ENCODE assay signal across 25 mouse cellular contexts in genomic region chr9:110234962-110235361, GRCm38 (mm10). TPM values are rescaled to one million over a fixed set of nuclear protein-coding genes. Genes with fewer than 3 reads are reported as not detected.
A peak's percentile ranks its signal among the peaks of the same experiment; 100 is the strongest.
DNase-seq lines count a peak whose midpoint lies in the region; ATAC-seq and TF ChIP-seq lines count a peak whose summit lies in the region.
"Had no signal": no experiment of that assay in that cellular context is flagged by ENCODE, and none has a peak within 500 bp of the region (broad histone marks: within the 10 kb centered on the region; RNA-seq: fewer than 3 reads in every experiment).

No protein-coding gene starts in this region.

- H3K4me3 ChIP-seq in liver, embryonic 11.5 days (ENCODE audit: low read depth, low read length) = no peak overlapping the region
- H3K4me3 ChIP-seq in liver, postnatal 0 days (ENCODE audit: low read depth, low read length) = no peak overlapping the region
- H3K4me3 ChIP-seq in liver, embryonic 15.5 days (replicated peaks) = no peak overlapping the region
- no peak overlapping the region for H3K4me3 ChIP-seq in heart, embryonic 10.5 days
- H3K4me3 ChIP-seq: embryonic facial prominence, embryonic 12.5 days; embryonic facial prominence, embryonic 15.5 days; erythroblast, embryonic 14.5 days; forebrain, embryonic 12.5 days; forebrain, embryonic 15.5 days; heart, adult 2 months; hindbrain, embryonic 12.5 days; hindbrain, embryonic 15.5 days had no signal

- 64% methylated on average over 6 of the region's 6 CpGs for WGBS in liver, embryonic 11.5 days
- 64% methylated on average over 6 of the region's 6 CpGs for WGBS in liver, postnatal 0 days (ENCODE audit: insufficient replicate concordance)
- 42% methylated on average over 6 of the region's 6 CpGs for WGBS in liver, embryonic 15.5 days (ENCODE audit: insufficient replicate concordance)
- 77% methylated on average over 6 of the region's 6 CpGs for WGBS in heart, embryonic 10.5 days

- H3K9ac ChIP-seq in liver, embryonic 11.5 days (ENCODE audit: low read depth, low read length) = no peak overlapping the region
- no peak overlapping the region for H3K9ac ChIP-seq in liver, postnatal 0 days (replicated peaks)
- no peak overlapping the region for H3K9ac ChIP-seq in liver, embryonic 15.5 days
- H3K9ac ChIP-seq: embryonic facial prominence, embryonic 12.5 days; embryonic facial prominence, embryonic 15.5 days; forebrain, embryonic 12.5 days; forebrain, embryonic 15.5 days; hindbrain, embryonic 12.5 days; hindbrain, embryonic 15.5 days had no signal

- ATAC-seq in liver, embryonic 11.5 days (replicated peaks; ENCODE audit: low FRiP score) = 0 out of 2 replicates have a peak, but pooled peaks have one; percentile 53
- no peak for ATAC-seq in liver, postnatal 0 days
- ATAC-seq in liver, embryonic 15.5 days (ENCODE audit: insufficient read depth) = peak; percentile 37; the same call in 1 of the 2 replicates
- peak; percentile 74; the same call in 1 of the 2 replicates for ATAC-seq in megakaryocyte-erythroid progenitor cell, adult 5-6 weeks (replicated peaks; ENCODE audit: low FRiP score, low TSS enrichment, poor library complexity, severe bottlenecking)
- no peak for ATAC-seq in erythroblast, adult 5-6 weeks (replicated peaks; ENCODE audit: low FRiP score, poor library complexity, severe bottlenecking)
- ATAC-seq: activated CD4-positive, CD25-positive, alpha-beta regulatory T cell, adult 4 months; forebrain, embryonic 15.5 days had no signal

- no peaks in the 10 kb centered on the region for H3K27me3 ChIP-seq in liver, embryonic 11.5 days (replicated peaks; ENCODE audit: control insufficient read depth, insufficient read depth, low read length)
- H3K27me3 ChIP-seq in liver, postnatal 0 days (ENCODE audit: insufficient read depth, low read length) = no peaks in the 10 kb centered on the region
- H3K27me3 ChIP-seq in liver, embryonic 15.5 days = no peaks in the 10 kb centered on the region
- no peaks in the 10 kb centered on the region for H3K27me3 ChIP-seq in heart, embryonic 10.5 days (ENCODE audit: insufficient read depth, poor library complexity, severe bottlenecking)
- H3K27me3 ChIP-seq: embryonic facial prominence, embryonic 12.5 days; embryonic facial prominence, embryonic 15.5 days; forebrain, embryonic 12.5 days; forebrain, embryonic 15.5 days; hindbrain, embryonic 12.5 days; hindbrain, embryonic 15.5 days had no signal

- no peaks in the 10 kb centered on the region for H3K4me1 ChIP-seq in liver, embryonic 11.5 days (replicated peaks; ENCODE audit: control insufficient read depth, insufficient read depth, low read length)
- H3K4me1 ChIP-seq in liver, postnatal 0 days (ENCODE audit: insufficient read depth) = no peaks in the 10 kb centered on the region
- H3K4me1 ChIP-seq in liver, embryonic 15.5 days (replicated peaks) = peaks cover 6% of the 10 kb centered on the region; the same call in 1 of the 2 replicates
- no peaks in the 10 kb centered on the region for H3K4me1 ChIP-seq in heart, embryonic 10.5 days
- H3K4me1 ChIP-seq: embryonic facial prominence, embryonic 12.5 days; embryonic facial prominence, embryonic 15.5 days; forebrain, embryonic 12.5 days; forebrain, embryonic 15.5 days; hindbrain, embryonic 12.5 days; hindbrain, embryonic 15.5 days had no signal

- H3K36me3 ChIP-seq in liver, embryonic 11.5 days (ENCODE audit: control insufficient read depth, insufficient read depth, low read length) = peaks cover 54% of the 10 kb centered on the region
- H3K36me3 ChIP-seq in liver, postnatal 0 days (replicated peaks; ENCODE audit: insufficient read depth, low read length) = peaks cover 34% of the 10 kb centered on the region
- peaks cover 63% of the 10 kb centered on the region for H3K36me3 ChIP-seq in liver, embryonic 15.5 days (replicated peaks)
- peaks cover 92% of the 10 kb centered on the region for H3K36me3 ChIP-seq in heart, embryonic 10.5 days

- no peaks in the 10 kb centered on the region for H3K9me3 ChIP-seq in liver, embryonic 11.5 days (ENCODE audit: control insufficient read depth, low read length)
- no peaks in the 10 kb centered on the region for H3K9me3 ChIP-seq in liver, postnatal 0 days (ENCODE audit: low read length)
- no peaks in the 10 kb centered on the region for H3K9me3 ChIP-seq in liver, embryonic 15.5 days (replicated peaks)
- H3K9me3 ChIP-seq in heart, embryonic 10.5 days = no peaks in the 10 kb centered on the region
- H3K9me3 ChIP-seq: embryonic facial prominence, embryonic 12.5 days; embryonic facial prominence, embryonic 15.5 days; forebrain, embryonic 12.5 days; forebrain, embryonic 15.5 days; hindbrain, embryonic 12.5 days; hindbrain, embryonic 15.5 days had no signal

- no peak for TF ChIP-seq CTCF in liver, postnatal 0 days (IDR thresholded peaks at IDR 0.05; ENCODE audit: low read depth)

- H3K27ac ChIP-seq in liver, embryonic 11.5 days (ENCODE audit: low read depth, low read length) = no peak overlapping the region
- no peak overlapping the region for H3K27ac ChIP-seq in liver, postnatal 0 days (ENCODE audit: low read depth)
- no peak overlapping the region for H3K27ac ChIP-seq in liver, embryonic 15.5 days (replicated peaks)
- H3K27ac ChIP-seq in heart, embryonic 10.5 days = no peak overlapping the region
- H3K27ac ChIP-seq: embryonic facial prominence, embryonic 12.5 days; embryonic facial prominence, embryonic 15.5 days; forebrain, embryonic 12.5 days; forebrain, embryonic 15.5 days; heart, adult 2 months; hindbrain, embryonic 12.5 days; hindbrain, embryonic 15.5 days had no signal

- no peak for TF ChIP-seq EP300 in liver, postnatal 0 days (IDR thresholded peaks at IDR 0.05; ENCODE audit: low read depth)

- no peak for DNase-seq in liver, embryonic 11.5 days (ENCODE audit: low spot score)
- DNase-seq in liver, postnatal 0 days = no peak
- peak; percentile 20 for DNase-seq in c-Kit-positive CD71-positive TER-119-negative erythroid progenitor cells, embryonic 14.5 days (ENCODE audit: low read depth)
- DNase-seq in heart, embryonic 10.5 days (ENCODE audit: low spot score) = no peak
- DNase-seq: adrenal gland, adult 8-10 months; adrenal gland, postnatal 25 days; cerebellum, adult 11 months; cerebellum, adult 2 months; cerebellum, adult 9-11 months; cerebellum, postnatal 25 days; gastrocnemius, postnatal 36 days; heart, adult 2 months had no signal

- no peak overlapping the region for H3K4me2 ChIP-seq in liver, embryonic 11.5 days
- no peak overlapping the region for H3K4me2 ChIP-seq in liver, postnatal 0 days (ENCODE audit: low read depth, low read length)
- no peak overlapping the region for H3K4me2 ChIP-seq in liver, embryonic 15.5 days
- H3K4me2 ChIP-seq: embryonic facial prominence, embryonic 12.5 days; embryonic facial prominence, embryonic 15.5 days; forebrain, embryonic 12.5 days; forebrain, embryonic 15.5 days; heart, embryonic 11.5 days; hindbrain, embryonic 12.5 days; hindbrain, embryonic 15.5 days had no signal

RNA-seq across cellular contexts. Expression of gene Cspg5, which starts 8.6 kb away (rescaled TPM):
- polyA plus RNA-seq in liver, embryonic 11.5 days (2014; fragmentation: Nextera tagmentation; extraction: Ambion mirVana) = 0.21 and 0.34 TPM in 2 replicates
- 0.31 and 0.41 TPM in 2 replicates for polyA plus RNA-seq in liver, postnatal 0 days (2015; fragmentation: Nextera tagmentation; extraction: Ambion mirVana)
- 0.29 and 0.40 TPM in 2 replicates for polyA plus RNA-seq in liver, embryonic 15.5 days (2015; fragmentation: Nextera tagmentation; extraction: Ambion mirVana)
- total RNA-seq in megakaryocyte-erythroid progenitor cell, adult 5-6 weeks (2014; fragmentation: Nextera tagmentation) = 0.42 and 1.7 TPM in 2 replicates
- total RNA-seq in megakaryocyte-erythroid progenitor cell, adult 5-6 weeks (2017) = 0.27 and 0.33 TPM in 2 replicates
- total RNA-seq in erythroblast, adult 5-6 weeks (2015; ENCODE audit: low replicate concordance) = not detected in 2 replicates
- total RNA-seq in erythroblast, adult 5-6 weeks (2017; ENCODE audit: low replicate concordance) = 0.17 and 0.70 TPM in 2 replicates
- 0.24 and 0.65 TPM in 2 replicates for polyA plus RNA-seq in heart, embryonic 10.5 days (2016; fragmentation: Nextera tagmentation; extraction: Ambion mirVana)
- total RNA-seq: granulocyte monocyte progenitor cell, adult 5-6 weeks had no signal

Comparison
In these comparisons a context has a peak if more than half of its experiments do, and no peak if none do; other contexts are left out.
1. ATAC-seq: peak in liver, embryonic 11.5 days (single experiment), liver, embryonic 15.5 days (single experiment) and megakaryocyte-erythroid progenitor cell, adult 5-6 weeks (single experiment); none in liver, postnatal 0 days (single experiment) and erythroblast, adult 5-6 weeks (single experiment).